Mouse (Mus musculus) liver, embryonic 16.5 days (tissue): ENCODE data around the gene Lgals7. TPM values are rescaled to one million over a fixed set of nuclear protein-coding genes. Genes with fewer than 3 reads are reported as not detected.

Source experiments
- ATAC-seq: fragments of 200-750 bp; cut with Nextera tagmentation; 2 replicates; pipeline ENCODE4 v1.8.0; 2017; ENCODE audit warnings: low read depth, mild to moderate bottlenecking, moderate number of reproducible peaks, moderate library complexity
- H3K27ac ChIP-seq: fragments of 300-500 bp; sonication (generic); 2 replicates; pipeline ENCODE4 v1.5.1; 2014; ENCODE audit warnings: mild to moderate bottlenecking, low read length
- H3K27me3 ChIP-seq: fragments of 300-500 bp; sonication (generic); 2 replicates; pipeline ENCODE4 v1.6.1; 2014; ENCODE audit warnings: low read depth, low read length, mixed read lengths; ENCODE audit not compliant: control insufficient read depth, insufficient read depth
- H3K36me3 ChIP-seq: fragments of 300-500 bp; sonication (generic); 2 replicates; pipeline ENCODE4 v1.6.1; 2014; ENCODE audit warnings: mild to moderate bottlenecking; ENCODE audit not compliant: control insufficient read depth, insufficient read depth
- H3K4me1 ChIP-seq: fragments of 300-500 bp; sonication (generic); 2 replicates; pipeline ENCODE4 v1.6.1; 2014; ENCODE audit warnings: low read depth, low read length, mixed read lengths; ENCODE audit not compliant: control insufficient read depth
- H3K4me2 ChIP-seq: fragments of 300-500 bp; sonication (generic); 2 replicates; pipeline ENCODE4 v1.6.1; 2014; ENCODE audit warnings: low read depth, low read length, mixed read lengths
- H3K4me3 ChIP-seq: fragments of 300-500 bp; sonication (generic); 2 replicates; pipeline ENCODE4 v1.5.1; 2014; ENCODE audit warnings: low read depth, mild to moderate bottlenecking, low read length
- H3K9ac ChIP-seq: fragments of 300-500 bp; sonication (generic); 2 replicates; pipeline ENCODE4 v1.6.1; 2014; ENCODE audit warnings: low read depth, low read length
- H3K9me3 ChIP-seq: fragments of 300-500 bp; sonication (generic); replicated peaks from 2 replicates; pipeline ENCODE4 v1.6.1; 2016; ENCODE audit warnings: low read length; ENCODE audit not compliant: control insufficient read depth
- WGBS: fragments of 180-500 bp; shearing (Covaris S2); extraction: QIAGEN DNeasy Blood & Tissue Kit; methylation state at CpG from one replicate; pipeline ENCODE4 v1.1.7; 2014; ENCODE audit not compliant: insufficient replicate concordance; 5-methylcytosine and 5-hydroxymethylcytosine counted together
- polyA plus RNA-seq: library from polyadenylated mRNA; unstranded; fragments of >200 nt; fragmentation: Nextera tagmentation; extraction: Ambion mirVana; gene quantifications from 2 replicates; pipeline ENCODE4 v1.2.1, GENCODE M21; 2015

Lgals7 gene
- polyA plus RNA-seq, 1 experiment from 2014 or later: 0.19 TPM

GRCm38 (mm10) chr7:28825686-28826401, 37.8 kb upstream of the Lgals7 start:
- Histone ChIP-seq H3K4me2 (peak overlapping the region; percentile 70), H3K27ac (peak overlapping the region; percentile 75), H3K9ac (peak overlapping the region; percentile 71), H3K36me3 (peaks cover 28% of the 10 kb centered on the region), H3K4me1 (peaks cover 30% of the 10 kb centered on the region), H3K9me3 (no peaks in the 10 kb centered on the region), H3K4me3 (peak overlapping the region; percentile 68), H3K27me3 (no peaks in the 10 kb centered on the region)
- peak; percentile 19; the same call in 1 of the 2 replicates for ATAC-seq
- WGBS: 33% methylated on average over 11 of the region's 11 CpGs

GRCm38 (mm10) chr7:28826402-28826772, 37.3 kb upstream of the Lgals7 start:
- H3K9ac ChIP-seq: no peak overlapping the region; the same call in 1 of the 2 replicates
- 85% methylated on average over 7 of the region's 7 CpGs for WGBS
- no peak for ATAC-seq

GRCm38 (mm10) chr7:28827338-28827737, 36.3 kb upstream of the Lgals7 start:
- no peak overlapping the region for H3K9ac ChIP-seq
- H3K27me3 ChIP-seq: no peaks in the 10 kb centered on the region
- no peak overlapping the region for H3K27ac ChIP-seq
- WGBS: 44% methylated on average over 3 of the region's 3 CpGs
- peaks cover 39% of the 10 kb centered on the region for H3K4me1 ChIP-seq
- ATAC-seq: no peak
- no peak overlapping the region for H3K4me2 ChIP-seq
- H3K9me3 ChIP-seq: no peaks in the 10 kb centered on the region
- peaks cover 14% of the 10 kb centered on the region for H3K36me3 ChIP-seq
- no peak overlapping the region for H3K4me3 ChIP-seq

More at GRCm38 (mm10) chr7:28826402-28826772, 37.3 kb upstream of the Lgals7 start:
- Histone ChIP-seq H3K4me3 (no peak overlapping the region; the same call in 1 of the 2 replicates), H3K4me1 (peaks cover 32% of the 10 kb centered on the region), H3K36me3 (peaks cover 22% of the 10 kb centered on the region), H3K9me3 (no peaks in the 10 kb centered on the region), H3K27ac (no peak overlapping the region; the same call in 1 of the 2 replicates), H3K4me2 (peak overlapping the region; percentile 70), H3K27me3 (no peaks in the 10 kb centered on the region)

- WGBS: 84% methylated on average over 8 of the region's 8 CpGs
- no peak overlapping the region for H3K9ac ChIP-seq
- peaks cover 7% of the 10 kb centered on the region for H3K36me3 ChIP-seq
- H3K4me1 ChIP-seq: peaks cover 27% of the 10 kb centered on the region
- no peaks in the 10 kb centered on the region for H3K9me3 ChIP-seq
- no peak overlapping the region for H3K4me2 ChIP-seq
- no peak for ATAC-seq
- no peak overlapping the region for H3K4me3 ChIP-seq
- no peaks in the 10 kb centered on the region for H3K27me3 ChIP-seq
- no peak overlapping the region for H3K27ac ChIP-seq
Observed at GRCm38 (mm10) chr7:28829821-28830220, 33.8 kb upstream of the Lgals7 start.

- H3K4me2 ChIP-seq: no peak overlapping the region
- H3K27ac ChIP-seq: no peak overlapping the region
- 59% methylated on average over 5 of the region's 5 CpGs for WGBS
- ATAC-seq: no peak
- H3K9me3 ChIP-seq: no peaks in the 10 kb centered on the region
- H3K4me3 ChIP-seq: no peak overlapping the region
- peaks cover 21% of the 10 kb centered on the region for H3K4me1 ChIP-seq
- no peak overlapping the region for H3K9ac ChIP-seq
- H3K36me3 ChIP-seq: peaks cover 7% of the 10 kb centered on the region
- H3K27me3 ChIP-seq: no peaks in the 10 kb centered on the region
Observed at GRCm38 (mm10) chr7:28830981-28831380, 32.7 kb upstream of the Lgals7 start.

GRCm38 (mm10) chr7:28831411-28832125, 32.1 kb upstream of the Lgals7 start:
- Histone ChIP-seq H3K4me2 (no peak overlapping the region), H3K9me3 (no peaks in the 10 kb centered on the region), H3K27me3 (no peaks in the 10 kb centered on the region), H3K4me3 (no peak overlapping the region), H3K4me1 (peaks cover 16% of the 10 kb centered on the region), H3K27ac (0 out of 2 replicates have a peak overlapping the region, but pooled peaks have one; percentile 17), H3K9ac (no peak overlapping the region), H3K36me3 (peaks cover 7% of the 10 kb centered on the region)
- ATAC-seq: peak; percentile 28; the same call in 1 of the 2 replicates
- WGBS: 63% methylated on average over 17 of the region's 17 CpGs

GRCm38 (mm10) chr7:28832137-28832536, 31.5 kb upstream of the Lgals7 start:
- WGBS: 38% methylated on average over 6 of the region's 6 CpGs
- H3K27ac ChIP-seq: 0 out of 2 replicates have a peak overlapping the region, but pooled peaks have one; percentile 17
- ATAC-seq: no peak

GRCm38 (mm10) chr7:28833723-28834347, 29.8 kb upstream of the Lgals7 start, which contains the start of gene Lgals4:
TSS of gene Lgals4 (plus strand) at chr7:28833854.
- Histone ChIP-seq H3K36me3 (peaks cover 7% of the 10 kb centered on the region), H3K4me1 (peaks cover 19% of the 10 kb centered on the region), H3K9ac (no peak within 1 kb of the TSS), H3K4me2 (no peak within 1 kb of the TSS), H3K27ac (no peak within 1 kb of the TSS), H3K27me3 (no peaks in the 10 kb centered on the region), H3K4me3 (no peak within 1 kb of the TSS), H3K9me3 (no peaks in the 10 kb centered on the region)
- ATAC-seq: no peak
- WGBS: 65% methylated on average over 6 of the region's 6 CpGs

More at GRCm38 (mm10) chr7:28832137-28832536, 31.5 kb upstream of the Lgals7 start:
- no peaks in the 10 kb centered on the region for H3K9me3 ChIP-seq
- peaks cover 16% of the 10 kb centered on the region for H3K4me1 ChIP-seq
- no peaks in the 10 kb centered on the region for H3K27me3 ChIP-seq
- H3K4me3 ChIP-seq: no peak overlapping the region
- peaks cover 7% of the 10 kb centered on the region for H3K36me3 ChIP-seq
- H3K9ac ChIP-seq: no peak overlapping the region
- no peak overlapping the region for H3K4me2 ChIP-seq
